ENCODE assay signal across 9 mouse cellular contexts in genomic region chr9:54821442-54822100, GRCm38 (mm10). TPM values are rescaled to one million over a fixed set of nuclear protein-coding genes. Genes with fewer than 3 reads are reported as not detected.
DNase-seq lines count a peak whose midpoint lies in the region; ATAC-seq and TF ChIP-seq lines count a peak whose summit lies in the region.
"Had no signal": no experiment of that assay in that cellular context is flagged by ENCODE, and none has a peak within 500 bp of the region (broad histone marks: within the 10 kb centered on the region; RNA-seq: fewer than 3 reads in every experiment).

No protein-coding gene starts in this region.

- H3K4me2 ChIP-seq in heart, embryonic 12.5 days, result no peak overlapping the region
- no peak overlapping the region for H3K4me2 ChIP-seq in forebrain, postnatal 0 days (ENCODE audit: low read depth)
- no peak overlapping the region for H3K4me2 ChIP-seq in limb, embryonic 11.5 days (ENCODE audit: low read depth, severe bottlenecking)
- H3K4me2 ChIP-seq: liver, embryonic 15.5 days had no signal

- peak; percentile 31 to 57 for DNase-seq in heart, adult 18-20 months
- DNase-seq in adrenal gland, postnatal 36 days, result peak; percentile 31 to 55
- DNase-seq in forebrain, postnatal 0 days, result peak; percentile 83
- DNase-seq in kidney, adult 9 months, result peak; percentile 75
- peak; percentile 67 for DNase-seq in limb, embryonic 11.5 days (ENCODE audit: low spot score)
- DNase-seq in naive thymus-derived CD4-positive, alpha-beta T cell, adult 2 months (ENCODE audit: low read depth), result peak; percentile 41

- no peaks in the 10 kb centered on the region for H3K4me1 ChIP-seq in heart, embryonic 12.5 days (replicated peaks)
- no peaks in the 10 kb centered on the region for H3K4me1 ChIP-seq in forebrain, postnatal 0 days (ENCODE audit: insufficient read depth)
- peaks cover 12% of the 10 kb centered on the region for H3K4me1 ChIP-seq in limb, embryonic 11.5 days (ENCODE audit: control insufficient read depth, insufficient read depth, low read length)
- H3K4me1 ChIP-seq: liver, embryonic 15.5 days had no signal

- H3K27me3 ChIP-seq in heart, embryonic 12.5 days (replicated peaks), result peaks cover 18% of the 10 kb centered on the region
- no peaks in the 10 kb centered on the region for H3K27me3 ChIP-seq in forebrain, postnatal 0 days (ENCODE audit: insufficient read depth, low read length)
- no peaks in the 10 kb centered on the region for H3K27me3 ChIP-seq in limb, embryonic 11.5 days (ENCODE audit: control insufficient read depth, insufficient read depth, low read length)

- no peak overlapping the region for H3K9ac ChIP-seq in heart, embryonic 12.5 days
- no peak overlapping the region for H3K9ac ChIP-seq in forebrain, postnatal 0 days
- H3K9ac ChIP-seq in limb, embryonic 11.5 days (ENCODE audit: low read length), result no peak overlapping the region
- H3K9ac ChIP-seq: liver, embryonic 15.5 days had no signal

- WGBS in heart, embryonic 12.5 days, result 56% methylated on average over 5 of the region's 5 CpGs
- 48% methylated on average over 5 of the region's 5 CpGs for WGBS in forebrain, postnatal 0 days
- 41% methylated on average over 5 of the region's 5 CpGs for WGBS in limb, embryonic 11.5 days

- TF ChIP-seq CTCF in forebrain, postnatal 0 days (IDR thresholded peaks at IDR 0.05; ENCODE audit: low read depth), result peak; percentile 86

- no peaks in the 10 kb centered on the region for H3K36me3 ChIP-seq in heart, embryonic 12.5 days
- no peaks in the 10 kb centered on the region for H3K36me3 ChIP-seq in forebrain, postnatal 0 days (ENCODE audit: insufficient read depth)
- no peaks in the 10 kb centered on the region for H3K36me3 ChIP-seq in limb, embryonic 11.5 days (ENCODE audit: control insufficient read depth, insufficient read depth, low read length)
- H3K36me3 ChIP-seq: liver, embryonic 15.5 days had no signal

- no peak for ATAC-seq in heart, embryonic 12.5 days (ENCODE audit: insufficient number of reproducible peaks, low FRiP score)
- ATAC-seq in forebrain, postnatal 0 days, result peak; percentile 88
- peak; percentile 42; the same call in 1 of the 2 replicates for ATAC-seq in limb, embryonic 11.5 days (ENCODE audit: insufficient number of reproducible peaks, low FRiP score, low TSS enrichment, low read depth)
- ATAC-seq in erythroid progenitor cell, adult 5-6 weeks (replicated peaks; ENCODE audit: low FRiP score, poor library complexity, severe bottlenecking), result no peak

- no peak overlapping the region for H3K4me3 ChIP-seq in heart, embryonic 12.5 days
- H3K4me3 ChIP-seq in forebrain, postnatal 0 days (ENCODE audit: low read depth, low read length), result no peak overlapping the region
- no peak overlapping the region for H3K4me3 ChIP-seq in limb, embryonic 11.5 days (ENCODE audit: low read depth, low read length)
- H3K4me3 ChIP-seq: liver, embryonic 15.5 days had no signal

- no peaks in the 10 kb centered on the region for H3K9me3 ChIP-seq in heart, embryonic 12.5 days (replicated peaks)
- H3K9me3 ChIP-seq in forebrain, postnatal 0 days (ENCODE audit: low read length), result no peaks in the 10 kb centered on the region
- no peaks in the 10 kb centered on the region for H3K9me3 ChIP-seq in limb, embryonic 11.5 days (ENCODE audit: control insufficient read depth, low read length)
- H3K9me3 ChIP-seq: liver, embryonic 15.5 days had no signal

- H3K27ac ChIP-seq in heart, embryonic 12.5 days (ENCODE audit: poor library complexity, severe bottlenecking), result no peak overlapping the region
- H3K27ac ChIP-seq in forebrain, postnatal 0 days (ENCODE audit: low read depth, low read length), result no peak overlapping the region
- no peak overlapping the region for H3K27ac ChIP-seq in limb, embryonic 11.5 days (replicated peaks; ENCODE audit: low read depth, low read length)
- H3K27ac ChIP-seq: liver, embryonic 15.5 days had no signal

RNA-seq across cellular contexts. Expression of gene Ireb2, which starts 42.0 kb away (rescaled TPM):
- 10 to 100 TPM; 22.0 to 22.6 TPM for total RNA-seq in heart, adult 18-20 months (2021)
- polyA plus RNA-seq in heart, embryonic 12.5 days (2016; fragmentation: Nextera tagmentation; extraction: Ambion mirVana), result 36.0 and 37.1 TPM in 2 replicates
- 10 to 100 TPM; 46.3 to 58.4 TPM for total RNA-seq in adrenal gland, postnatal 36 days (2021)
- 47.7 and 54.7 TPM in 2 replicates for total RNA-seq in forebrain, postnatal 0 days (2014; rRNA removed)
- 12.0 and 18.5 TPM in 2 replicates for polyA plus RNA-seq in forebrain, postnatal 0 days (2015; fragmentation: Nextera tagmentation; extraction: Ambion mirVana)
- 57.3 and 57.6 TPM in 2 replicates for polyA plus RNA-seq in limb, embryonic 11.5 days (2014; fragmentation: Nextera tagmentation; extraction: Ambion mirVana)
- total RNA-seq in erythroid progenitor cell, adult 5-6 weeks (2015; ENCODE audit: low replicate concordance), result 22.3 and 33.1 TPM in 2 replicates
- total RNA-seq in erythroid progenitor cell, adult 5-6 weeks (2017; ENCODE audit: low replicate concordance), result 29.8 and 34.7 TPM in 2 replicates

RNA-seq across cellular contexts. Expression of gene Crabp1, which starts 57.0 kb away (rescaled TPM):
- not detected for total RNA-seq in heart, adult 18-20 months (2021)
- 21.4 and 24.5 TPM in 2 replicates for polyA plus RNA-seq in heart, embryonic 12.5 days (2016; fragmentation: Nextera tagmentation; extraction: Ambion mirVana)
- total RNA-seq in adrenal gland, postnatal 36 days (2021), result 1 to 10 TPM; 7.9 to 8.5 TPM
- total RNA-seq in forebrain, postnatal 0 days (2014; rRNA removed), result 28.4 and 74.1 TPM in 2 replicates
- polyA plus RNA-seq in forebrain, postnatal 0 days (2015; fragmentation: Nextera tagmentation; extraction: Ambion mirVana), result 106 and 110 TPM in 2 replicates
- polyA plus RNA-seq in limb, embryonic 11.5 days (2014; fragmentation: Nextera tagmentation; extraction: Ambion mirVana), result 295 and 359 TPM in 2 replicates
- total RNA-seq in erythroid progenitor cell, adult 5-6 weeks (2015; ENCODE audit: low replicate concordance), result not detected in 2 replicates
- not detected in 2 replicates for total RNA-seq in erythroid progenitor cell, adult 5-6 weeks (2017; ENCODE audit: low replicate concordance)

Comparison
In these comparisons a context has a peak if more than half of its experiments do, and no peak if none do; other contexts are left out.
1. ATAC-seq: peak in forebrain, postnatal 0 days (single experiment) and limb, embryonic 11.5 days (single experiment); none in heart, embryonic 12.5 days (single experiment) and erythroid progenitor cell, adult 5-6 weeks (single experiment).
2. RNA of gene Crabp1, which starts 57.0 kb away (total RNA-seq): 28.4 to 74.1 TPM in forebrain, postnatal 0 days and 7.9 to 8.5 TPM in adrenal gland, postnatal 36 days; not detected in heart, adult 18-20 months and not detected in erythroid progenitor cell, adult 5-6 weeks; every median in the first group is over 4 times any median in the second.
3. Peak in every context shown above with its lines, with median percentiles within 50 percentile points of each other: DNase-seq.